Mouse (Mus musculus) liver, postnatal 0 days (tissue): ENCODE measurements at regions not wholly inside any gene's neighbourhood (a gene's known extent, or its start where the extent isn't known, plus 50 kb on each side); places are given as distances from the start of the nearest gene placed in this dataset.

Source experiments
- CTCF ChIP-seq: sonication (generic); IDR thresholded peaks from 2 replicates; pipeline ENCODE4 v1.5.1; 2016; ENCODE audit warnings: antibody characterized with exemption, low read depth
- EP300 ChIP-seq: IDR thresholded peaks from 2 replicates; pipeline ENCODE4 v1.6.1; 2016; ENCODE audit warnings: antibody characterized with exemption, low read depth, mild to moderate bottlenecking

DNA sequence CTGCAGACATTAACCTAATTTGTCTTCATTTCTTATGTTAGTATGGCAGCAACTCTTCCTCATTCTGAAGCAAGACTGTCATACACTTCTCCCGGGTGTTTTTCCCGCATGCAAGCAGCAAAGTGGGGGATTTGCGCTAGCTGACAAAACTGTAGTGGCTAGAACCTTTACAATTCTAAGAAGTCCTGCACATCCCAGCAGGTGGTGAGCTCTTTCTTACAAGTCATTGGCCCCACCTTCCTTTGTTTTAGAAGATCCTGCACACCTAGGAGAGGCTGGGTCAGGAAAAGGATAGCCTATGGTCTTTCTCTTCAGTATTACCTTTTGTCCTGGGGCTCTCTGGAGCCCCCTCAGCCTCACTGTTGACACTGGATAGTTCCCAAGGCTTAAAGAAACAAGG is 134.5 kb upstream of the Camk1g start:
- TF ChIP-seq CTCF = no peak
- TF ChIP-seq EP300 = no peak
